Mouse (Mus musculus) bone marrow, adult 2 months (tissue): Measurements from ENCODE around the gene Oaz2. TPM values are rescaled to one million over a fixed set of nuclear protein-coding genes. Genes with fewer than 3 reads are reported as not detected.

Experiments
- H3K27ac ChIP-seq: fragments of 200-500 bp; 2 replicates; pipeline ENCODE4 v1.5.1; 2012; ENCODE audit warnings: low read depth, mild to moderate bottlenecking, control low read depth, inconsistent platforms, low read length; ENCODE audit not compliant: control insufficient read depth, poor library complexity, insufficient read depth
- H3K4me1 ChIP-seq: fragments of 200-500 bp; 2 replicates; pipeline ENCODE4 v1.6.1; 2011; ENCODE audit warnings: low read length; ENCODE audit not compliant: control insufficient read depth, insufficient read depth
- H3K4me3 ChIP-seq: fragments of 200-500 bp; replicated peaks from 2 replicates; pipeline ENCODE3; 2011; ENCODE audit warnings: mild to moderate bottlenecking, low read depth, low read length, control low read depth; ENCODE audit not compliant: control insufficient read depth
- CTCF ChIP-seq: fragments of 200-500 bp; IDR thresholded peaks from 2 replicates; pipeline ENCODE4 v1.5.1; 2011; ENCODE audit warnings: low read length, control low read depth; ENCODE audit not compliant: control insufficient read depth, insufficient read depth
- POLR2A ChIP-seq: fragments of 200-500 bp; IDR thresholded peaks from 2 replicates; pipeline ENCODE4 v1.6.1; 2011; ENCODE audit warnings: low read depth, mild to moderate bottlenecking, control low read depth, low read length, borderline replicate concordance; ENCODE audit not compliant: control insufficient read depth
- WGBS: fragments of 180-500 bp; shearing (Covaris S2); methylation state at CpG from one replicate; pipeline ENCODE4 v1.1.7; 2018; 5-methylcytosine and 5-hydroxymethylcytosine counted together
- polyA plus RNA-seq: library from polyadenylated mRNA; stranded (reverse); fragments of >200 nt; gene quantifications from 2 replicates; pipeline ENCODE4 v1.2.4, GENCODE M21; 2011; ENCODE audit warnings: low replicate concordance; ENCODE audit not compliant: missing spikeins, insufficient read depth, insufficient read length

The Oaz2 gene
- polyA plus RNA-seq, 1 experiment = 34.0 TPM

GRCm38 (mm10) chr9:65734931-65735330, 67.1 kb downstream of the Oaz2 start:
- no peaks in the 10 kb centered on the region for H3K4me1 ChIP-seq
- H3K4me3 ChIP-seq = no peak overlapping the region
- 85% methylated on average over 3 of the region's 3 CpGs for WGBS
- TF ChIP-seq CTCF (no peak), POLR2A (no peak)
- no peak overlapping the region for H3K27ac ChIP-seq

Other genes starting within 250 kb of the Oaz2 start
- not detected in 2 replicates for gene Slc51b, start 245.0 kb upstream of the Oaz2 start, polyA plus RNA-seq
- 7.7 and 18.7 TPM in 2 replicates for gene Mtfmt, start 232.2 kb upstream of the Oaz2 start, polyA plus RNA-seq
- 7.8 and 16.5 TPM in 2 replicates for gene Spg21, start 207.1 kb upstream of the Oaz2 start, polyA plus RNA-seq
- gene Ankdd1a, start 147.8 kb upstream of the Oaz2 start, polyA plus RNA-seq = 1.2 TPM in 1 of 2 replicates, not detected in the other
- 25.7 and 55.0 TPM in 2 replicates for gene Plekho2, start 88.0 kb upstream of the Oaz2 start, polyA plus RNA-seq
- 16.5 and 29.8 TPM in 2 replicates for gene Pif1, start 80.8 kb upstream of the Oaz2 start, polyA plus RNA-seq
- gene Rbpms2, start 38.4 kb upstream of the Oaz2 start, polyA plus RNA-seq = 32.3 and 68.4 TPM in 2 replicates
- 7.9 and 13.9 TPM in 2 replicates for gene Zfp609, start 159.6 kb downstream of the Oaz2 start, polyA plus RNA-seq
- gene Pclaf, start 222.2 kb downstream of the Oaz2 start, polyA plus RNA-seq = 68.0 and 69.5 TPM in 2 replicates
- 6.4 and 12.8 TPM in 2 replicates for gene Trip4, start 240.8 kb downstream of the Oaz2 start, polyA plus RNA-seq
- gene Csnk1g1, start 240.9 kb downstream of the Oaz2 start, polyA plus RNA-seq = 6.5 and 14.4 TPM in 2 replicates